Mouse (Mus musculus): ENCODE data around the gene Sh3pxd2b. TPM values are rescaled to one million over a fixed set of nuclear protein-coding genes. Genes with fewer than 3 reads are reported as not detected.

The Sh3pxd2b gene
- polyA plus RNA-seq, 1 experiment from 2014 or later: 23.7 TPM

DNA sequence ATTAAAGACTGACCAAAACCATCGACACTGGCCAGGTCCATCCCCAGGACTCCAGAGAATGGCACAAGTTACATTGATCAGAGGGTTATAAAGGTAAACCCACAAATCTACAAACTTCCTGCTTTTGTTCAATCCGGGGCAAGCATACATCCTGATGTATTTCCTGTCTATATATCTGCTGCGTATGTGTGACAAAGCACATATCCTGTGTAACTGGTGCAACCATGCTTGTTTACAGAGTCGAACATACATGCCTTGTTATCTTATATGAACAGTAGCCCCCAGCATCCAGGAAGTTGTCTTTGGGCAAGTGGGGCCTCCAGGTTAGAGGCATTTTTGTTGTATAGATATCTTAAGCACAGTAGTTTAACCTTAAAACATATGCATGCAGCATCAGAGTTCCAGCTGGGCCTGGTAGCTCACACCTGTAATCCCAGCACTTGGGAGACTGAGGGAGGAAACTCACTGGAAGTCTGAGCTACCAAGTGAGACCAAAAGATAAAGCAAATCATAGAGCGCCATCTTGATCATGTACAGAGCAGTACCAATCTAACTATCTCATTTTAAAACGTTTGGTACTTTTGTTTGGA is 98.1 kb downstream of the Sh3pxd2b start:
- DNase-seq (ENCODE audit: low spot score) (no peak), ATAC-seq (ENCODE audit: insufficient read depth, low FRiP score, low TSS enrichment) (no peak)
- Histone ChIP-seq H3K36me3 (ENCODE audit: control insufficient read depth, insufficient read depth, low read length) (no peaks in the 10 kb centered on the region), H3K4me2 (ENCODE audit: low read depth) (no peak overlapping the region), H3K4me3 (ENCODE audit: low read depth, low read length) (no peak overlapping the region), H3K27ac (ENCODE audit: low read depth, low read length) (no peak overlapping the region), H3K9ac (ENCODE audit: low read length) (no peak overlapping the region), H3K4me1 (ENCODE audit: control insufficient read depth, insufficient read depth, low read length) (no peaks in the 10 kb centered on the region), H3K27me3 (ENCODE audit: control insufficient read depth, insufficient read depth, low read length) (no peaks in the 10 kb centered on the region), H3K9me3 (ENCODE audit: control insufficient read depth, low read length) (no peaks in the 10 kb centered on the region)
- WGBS: 81% methylated on average over 6 of the region's 6 CpGs

DNA sequence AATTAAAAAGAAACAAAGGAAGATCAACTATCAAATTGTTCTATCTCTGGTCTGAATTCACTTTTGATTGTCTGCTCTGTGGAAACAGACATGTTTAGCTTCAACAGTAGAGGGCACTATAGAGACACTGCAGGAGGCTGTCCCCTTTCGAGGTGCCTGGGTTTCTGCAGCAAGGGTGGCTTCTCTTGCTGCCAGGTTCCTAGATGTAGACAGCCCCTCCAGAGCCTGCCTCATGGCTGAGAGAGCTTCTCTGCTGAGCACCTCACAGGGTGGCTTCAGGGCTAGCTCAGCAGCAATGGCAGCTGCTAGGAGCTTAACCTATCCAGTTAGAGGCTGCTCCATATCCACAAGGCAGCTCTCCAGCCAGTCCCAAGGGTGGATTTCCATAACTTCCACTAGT is 102.6 kb downstream of the Sh3pxd2b start:
- Histone ChIP-seq H3K9ac (ENCODE audit: low read length) (no peak overlapping the region), H3K4me1 (ENCODE audit: control insufficient read depth, insufficient read depth, low read length) (no peaks in the 10 kb centered on the region), H3K27me3 (ENCODE audit: control insufficient read depth, insufficient read depth, low read length) (no peaks in the 10 kb centered on the region), H3K4me2 (ENCODE audit: low read depth) (no peak overlapping the region), H3K9me3 (ENCODE audit: control insufficient read depth, low read length) (no peaks in the 10 kb centered on the region), H3K36me3 (ENCODE audit: control insufficient read depth, insufficient read depth, low read length) (no peaks in the 10 kb centered on the region), H3K4me3 (ENCODE audit: low read depth, low read length) (no peak overlapping the region), H3K27ac (ENCODE audit: low read depth, low read length) (no peak overlapping the region)
- WGBS: 0% methylated on average over 1 of the region's 1 CpGs
- DNase-seq (ENCODE audit: low spot score) (peak; percentile 40), ATAC-seq (ENCODE audit: insufficient read depth, low FRiP score, low TSS enrichment) (no peak)

DNA sequence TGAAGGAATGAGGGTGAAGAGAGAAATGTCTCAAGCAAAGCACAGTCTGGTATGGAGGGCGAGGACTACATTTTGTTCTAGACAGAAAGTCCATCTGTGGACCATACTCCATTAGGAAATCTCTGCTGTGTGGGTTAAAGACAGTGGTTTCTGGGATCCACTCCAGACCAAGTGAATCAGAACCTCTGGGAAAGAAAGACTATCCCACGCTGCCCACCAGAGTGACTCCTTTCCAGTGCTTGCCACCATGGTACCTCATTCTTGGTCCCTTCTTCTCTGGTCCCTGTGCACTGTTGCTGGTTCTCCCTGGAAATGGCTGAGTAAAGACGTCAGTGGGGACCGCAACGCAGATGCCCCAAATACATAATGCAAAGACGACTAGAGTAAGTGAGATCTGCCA is 103.7 kb downstream of the Sh3pxd2b start:
- 0 out of 2 replicates have a peak, but pooled peaks cover under 1% of the 10 kb centered on the region for H3K4me1 ChIP-seq (ENCODE audit: control insufficient read depth, insufficient read depth, low read length)
- no peak for DNase-seq (ENCODE audit: low spot score)
- H3K36me3 ChIP-seq (ENCODE audit: control insufficient read depth, insufficient read depth, low read length): no peaks in the 10 kb centered on the region
- ATAC-seq (ENCODE audit: insufficient read depth, low FRiP score, low TSS enrichment): no peak
- H3K4me2 ChIP-seq (ENCODE audit: low read depth): no peak overlapping the region
- WGBS: 91% methylated on average over 6 of the region's 6 CpGs
- no peak overlapping the region for H3K27ac ChIP-seq (ENCODE audit: low read depth, low read length)
- no peak overlapping the region for H3K4me3 ChIP-seq (ENCODE audit: low read depth, low read length)
- no peaks in the 10 kb centered on the region for H3K27me3 ChIP-seq (ENCODE audit: control insufficient read depth, insufficient read depth, low read length)
- H3K9me3 ChIP-seq (ENCODE audit: control insufficient read depth, low read length): no peaks in the 10 kb centered on the region
- H3K9ac ChIP-seq (ENCODE audit: low read length): no peak overlapping the region

DNA sequence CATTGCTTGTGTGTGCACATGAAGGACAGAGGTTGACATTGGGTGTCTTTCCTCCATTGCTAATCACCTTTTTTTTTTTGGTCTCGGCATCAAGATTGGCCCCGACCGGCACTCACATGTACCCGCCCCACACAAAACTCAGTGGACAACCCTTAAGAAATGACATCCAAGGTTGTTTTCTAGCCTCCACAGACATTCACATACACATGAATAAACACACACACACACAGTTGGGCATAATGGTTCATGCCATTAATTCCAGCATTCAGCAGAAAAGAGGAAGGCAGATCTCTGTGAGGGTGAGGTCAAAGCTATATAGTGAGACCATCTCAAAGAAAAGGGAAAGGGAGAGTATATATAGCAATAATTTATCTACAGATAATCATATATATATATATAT is 105.1 kb downstream of the Sh3pxd2b start:
- Histone ChIP-seq H3K27me3 (ENCODE audit: control insufficient read depth, insufficient read depth, low read length) (no peaks in the 10 kb centered on the region), H3K9ac (ENCODE audit: low read length) (no peak overlapping the region), H3K4me1 (ENCODE audit: control insufficient read depth, insufficient read depth, low read length) (0 out of 2 replicates have a peak, but pooled peaks cover 4% of the 10 kb centered on the region), H3K27ac (ENCODE audit: low read depth, low read length) (no peak overlapping the region), H3K36me3 (ENCODE audit: control insufficient read depth, insufficient read depth, low read length) (no peaks in the 10 kb centered on the region), H3K9me3 (ENCODE audit: control insufficient read depth, low read length) (no peaks in the 10 kb centered on the region), H3K4me3 (ENCODE audit: low read depth, low read length) (no peak overlapping the region), H3K4me2 (ENCODE audit: low read depth) (no peak overlapping the region)
- WGBS: 93% methylated on average over 4 of the region's 4 CpGs
- DNase-seq (ENCODE audit: low spot score) (no peak), ATAC-seq (ENCODE audit: insufficient read depth, low FRiP score, low TSS enrichment) (no peak)

DNA sequence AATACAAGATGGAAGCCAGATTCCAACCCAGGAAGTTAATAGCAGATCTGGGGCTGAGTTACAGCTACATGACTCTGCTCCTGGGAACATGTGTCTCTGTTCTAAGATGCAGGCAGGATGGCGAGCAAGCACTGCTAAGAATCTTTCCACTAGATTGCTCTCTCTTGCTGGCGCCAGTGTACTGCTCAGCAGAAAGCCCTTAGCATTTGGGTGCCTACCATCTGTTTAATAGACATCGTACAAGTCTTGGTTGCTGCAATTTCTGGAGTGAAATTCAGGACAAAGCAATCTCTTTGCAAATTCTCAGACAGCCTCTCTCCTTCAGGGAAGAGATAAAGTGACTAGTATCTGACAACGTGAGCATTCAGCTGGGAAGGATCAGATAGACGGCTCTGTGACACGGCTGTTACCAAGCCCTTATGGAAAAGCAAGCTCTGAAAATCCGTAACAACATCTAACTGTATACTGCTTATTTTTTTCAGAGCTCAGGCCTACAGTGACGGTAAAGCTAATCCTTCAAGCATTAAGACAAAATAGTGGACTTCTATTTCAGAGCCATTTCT is 105.8 kb downstream of the Sh3pxd2b start:
- WGBS: 48% methylated on average over 8 of the region's 8 CpGs
- no peak overlapping the region for H3K27ac ChIP-seq (ENCODE audit: low read depth, low read length)

DNA sequence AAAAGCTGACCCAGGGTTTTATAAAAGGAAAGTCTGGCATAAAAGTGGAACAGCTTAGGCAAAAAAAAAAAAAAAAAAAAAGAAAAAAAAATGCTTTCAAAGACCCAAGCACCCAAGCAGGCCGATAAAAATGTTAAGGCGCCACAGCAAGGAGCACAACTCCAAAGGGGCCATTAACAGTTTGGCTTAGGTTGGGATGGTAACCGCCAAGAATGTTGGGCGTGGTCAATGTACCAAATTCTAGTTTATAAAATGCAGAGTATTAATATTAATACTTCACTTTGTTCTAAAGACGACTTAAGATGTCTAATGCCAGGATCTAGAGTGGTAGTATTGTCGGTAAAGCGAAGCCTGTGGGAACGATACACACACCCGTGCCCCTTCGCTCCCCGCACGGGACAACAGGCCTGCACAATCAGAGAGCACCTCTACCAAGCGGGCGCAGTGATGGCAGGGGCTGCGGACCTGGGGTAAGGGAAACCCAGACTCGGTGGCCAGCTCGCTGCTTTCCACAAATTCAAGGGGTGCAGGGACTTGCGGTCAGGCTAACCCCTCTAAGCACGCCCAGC is 106.7 kb downstream of the Sh3pxd2b start:
- Histone ChIP-seq H3K4me3 (ENCODE audit: low read depth, low read length) (peak overlapping the region; percentile 93), H3K36me3 (ENCODE audit: control insufficient read depth, insufficient read depth, low read length) (no peaks in the 10 kb centered on the region), H3K27ac (ENCODE audit: low read depth, low read length) (peak overlapping the region; percentile 54; the same call in 1 of the 2 replicates), H3K9me3 (ENCODE audit: control insufficient read depth, low read length) (no peaks in the 10 kb centered on the region), H3K4me2 (ENCODE audit: low read depth) (peak overlapping the region; percentile 84), H3K4me1 (ENCODE audit: control insufficient read depth, insufficient read depth, low read length) (0 out of 2 replicates have a peak, but pooled peaks cover 4% of the 10 kb centered on the region), H3K9ac (ENCODE audit: low read length) (peak overlapping the region; percentile 97), H3K27me3 (ENCODE audit: control insufficient read depth, insufficient read depth, low read length) (no peaks in the 10 kb centered on the region)
- no peak for DNase-seq (ENCODE audit: low spot score)
- 1% methylated on average over 19 of the region's 19 CpGs for WGBS
- ATAC-seq (ENCODE audit: insufficient read depth, low FRiP score, low TSS enrichment): 0 out of 2 replicates have a peak, but pooled peaks have one; percentile 0

More for the DNA sequence above, 105.8 kb downstream of the Sh3pxd2b start:
- Histone ChIP-seq H3K9me3 (ENCODE audit: control insufficient read depth, low read length) (no peaks in the 10 kb centered on the region), H3K27me3 (ENCODE audit: control insufficient read depth, insufficient read depth, low read length) (no peaks in the 10 kb centered on the region), H3K4me3 (ENCODE audit: low read depth, low read length) (no peak overlapping the region), H3K4me1 (ENCODE audit: control insufficient read depth, insufficient read depth, low read length) (0 out of 2 replicates have a peak, but pooled peaks cover 4% of the 10 kb centered on the region), H3K9ac (ENCODE audit: low read length) (no peak overlapping the region; the same call in none of the 2 replicates), H3K4me2 (ENCODE audit: low read depth) (no peak overlapping the region), H3K36me3 (ENCODE audit: control insufficient read depth, insufficient read depth, low read length) (no peaks in the 10 kb centered on the region)
- DNase-seq (ENCODE audit: low spot score): no peak
- ATAC-seq (ENCODE audit: insufficient read depth, low FRiP score, low TSS enrichment): no peak

DNA sequence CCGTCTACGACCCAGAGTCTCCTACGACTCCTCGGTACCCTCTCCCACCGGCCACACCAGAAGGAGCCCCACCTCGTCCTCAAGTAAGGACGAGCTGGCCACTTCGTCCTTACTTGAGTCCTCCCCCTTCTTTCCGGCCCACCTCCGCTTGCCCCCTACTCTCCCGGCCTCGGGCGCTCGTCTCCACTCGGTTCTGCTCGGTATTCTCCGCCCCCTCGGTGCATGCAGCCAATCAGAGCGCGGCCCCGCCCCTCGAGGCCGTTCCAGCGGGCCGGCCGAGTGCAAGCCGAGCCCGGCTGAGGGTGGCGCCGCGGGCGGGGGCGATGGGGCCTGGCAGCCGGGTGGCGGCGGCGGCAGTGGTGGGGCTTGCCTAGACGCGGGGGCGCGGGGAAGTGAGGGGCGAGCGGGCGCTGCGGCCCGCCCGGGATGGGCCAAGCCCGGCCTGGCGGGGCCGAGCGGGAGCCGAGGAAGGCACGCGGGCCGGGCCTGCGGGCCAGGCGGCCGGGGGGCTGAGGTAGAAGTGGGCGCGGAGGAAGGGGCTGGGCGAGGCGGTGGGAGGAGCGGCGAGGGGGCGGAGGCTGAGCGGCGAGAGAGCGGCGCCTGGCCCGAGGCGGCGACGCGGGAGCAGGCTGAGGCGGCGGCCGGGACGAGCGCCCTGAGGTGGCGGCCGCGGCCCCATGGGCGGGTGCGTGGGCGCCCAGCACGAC is 107.3 kb downstream of the Sh3pxd2b start, which contains the start of gene Ubtd2:
Gene Ubtd2 (plus strand): TSS at position 571 of the 707 bp plus-strand sequence.
- Histone ChIP-seq H3K27me3 (ENCODE audit: control insufficient read depth, insufficient read depth, low read length) (no peaks in the 10 kb centered on the region), H3K36me3 (ENCODE audit: control insufficient read depth, insufficient read depth, low read length) (no peaks in the 10 kb centered on the region), H3K4me3 (ENCODE audit: low read depth, low read length) (peak within 1 kb of the TSS; percentile 93), H3K4me2 (ENCODE audit: low read depth) (peak within 1 kb of the TSS; percentile 84), H3K9ac (ENCODE audit: low read length) (peak within 1 kb of the TSS; percentile 97), H3K27ac (ENCODE audit: low read depth, low read length) (peak within 1 kb of the TSS; percentile 95), H3K9me3 (ENCODE audit: control insufficient read depth, low read length) (no peaks in the 10 kb centered on the region), H3K4me1 (ENCODE audit: control insufficient read depth, insufficient read depth, low read length) (0 out of 2 replicates have a peak, but pooled peaks cover 4% of the 10 kb centered on the region)
- ATAC-seq (ENCODE audit: insufficient read depth, low FRiP score, low TSS enrichment) (peak; percentile 98), DNase-seq (ENCODE audit: low spot score) (peak; percentile 98)
- WGBS: 0% methylated on average over 47 of the region's 86 CpGs

DNA sequence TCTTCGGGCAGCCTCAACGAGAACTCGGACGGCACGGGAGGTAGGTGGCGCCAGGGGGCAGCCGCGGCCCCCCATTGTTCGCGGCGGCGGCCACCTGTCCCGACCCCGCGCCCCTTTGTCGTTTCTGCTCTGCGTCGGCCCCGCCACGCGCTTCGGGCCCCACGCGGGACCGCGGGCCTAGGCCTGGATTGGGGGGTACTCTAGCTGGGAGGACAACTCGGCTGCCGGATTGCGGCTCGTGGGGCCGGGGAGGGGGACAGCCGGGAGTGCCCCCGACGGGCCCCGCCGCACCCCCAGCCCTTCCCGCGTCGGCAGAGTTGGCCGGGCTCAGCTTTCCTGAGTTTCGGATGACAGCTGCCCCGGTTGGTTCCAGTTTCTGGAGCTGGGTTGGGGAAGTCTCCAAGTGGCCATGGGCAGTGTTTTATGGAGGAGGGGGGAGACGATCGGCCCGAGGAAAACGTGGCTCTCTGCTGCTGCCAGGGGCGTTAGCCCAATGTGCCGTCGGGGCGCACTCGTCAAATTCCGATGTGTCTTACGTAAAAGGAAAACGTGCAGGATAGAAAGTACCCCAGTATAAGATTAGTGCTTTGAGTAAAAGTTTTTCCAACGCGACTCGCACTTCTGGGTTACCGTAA is 108.0 kb downstream of the Sh3pxd2b start:
- DNase-seq (ENCODE audit: low spot score) (peak; percentile 67), ATAC-seq (ENCODE audit: insufficient read depth, low FRiP score, low TSS enrichment) (peak; percentile 36)
- peak overlapping the region; percentile 97 for H3K9ac ChIP-seq (ENCODE audit: low read length)
- peak overlapping the region; percentile 93 for H3K4me3 ChIP-seq (ENCODE audit: low read depth, low read length)
- under 1% methylated on average over 56 of the region's 58 CpGs for WGBS
- no peaks in the 10 kb centered on the region for H3K9me3 ChIP-seq (ENCODE audit: control insufficient read depth, low read length)
- peak overlapping the region; percentile 95 for H3K27ac ChIP-seq (ENCODE audit: low read depth, low read length)
- peak overlapping the region; percentile 84 for H3K4me2 ChIP-seq (ENCODE audit: low read depth)
- no peaks in the 10 kb centered on the region for H3K36me3 ChIP-seq (ENCODE audit: control insufficient read depth, insufficient read depth, low read length)
- 0 out of 2 replicates have a peak, but pooled peaks cover 4% of the 10 kb centered on the region for H3K4me1 ChIP-seq (ENCODE audit: control insufficient read depth, insufficient read depth, low read length)
- no peaks in the 10 kb centered on the region for H3K27me3 ChIP-seq (ENCODE audit: control insufficient read depth, insufficient read depth, low read length)

Measured in neural tube, embryonic 11.5 days (tissue).